Mouse (Mus musculus): ENCODE results near the gene Gnmt. TPM values are rescaled to one million over a fixed set of nuclear protein-coding genes. Genes with fewer than 3 reads are reported as not detected.

Gene Gnmt
- total and polyA plus RNA-seq, 3 experiments: 0.17 TPM; not detected in 2

DNA sequence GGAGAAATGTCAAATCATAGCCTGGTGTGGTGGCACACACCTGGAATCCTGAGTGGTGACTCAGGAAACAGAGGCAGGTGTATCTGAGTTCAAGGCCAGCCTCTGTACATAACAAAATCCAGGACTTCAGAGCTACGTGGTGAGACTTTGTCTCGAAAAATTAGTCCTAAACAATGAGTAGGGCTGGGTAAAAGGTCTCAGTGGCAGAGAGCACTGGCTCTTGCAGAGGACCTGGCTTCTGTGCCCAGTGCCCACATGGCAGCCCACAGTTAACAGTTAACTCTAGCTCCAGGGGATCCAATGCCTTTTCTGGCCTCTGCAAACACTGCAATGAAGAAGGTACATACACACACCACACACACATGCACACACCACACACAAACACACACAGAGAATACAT is 18.8 kb upstream of the Gnmt start:
- Histone ChIP-seq H3K27me3 (ENCODE audit: insufficient read depth, low read length) (no peaks in the 10 kb centered on the region), H3K4me3 (ENCODE audit: low read depth, low read length) (no peak overlapping the region), H3K36me3 (replicated peaks) (peaks cover 70% of the 10 kb centered on the region), H3K9me3 (replicated peaks) (no peaks in the 10 kb centered on the region), H3K4me1 (ENCODE audit: insufficient read depth, low read depth, low read length) (peaks cover 37% of the 10 kb centered on the region)
- DNase-seq (ENCODE audit: low spot score) (no peak), ATAC-seq (ENCODE audit: extremely low read depth, insufficient number of reproducible peaks, low FRiP score, poor library complexity, severe bottlenecking) (no peak)
- TF ChIP-seq GATA2 (IDR thresholded peaks at IDR 0.05; ENCODE audit: borderline replicate concordance, low read depth, low read length) (no peak), CTCF (IDR thresholded peaks at IDR 0.05; ENCODE audit: low read depth, low read length) (no peak), TAL1 (conservative IDR thresholded peaks at IDR 0.05; ENCODE audit: low read depth, low read length) (no peak), GATA1 (IDR thresholded peaks at IDR 0.05; ENCODE audit: borderline replicate concordance, low read length) (no peak), POLR2AphosphoS5 (IDR thresholded peaks at IDR 0.05; ENCODE audit: insufficient replicate concordance, low read depth, low read length) (no peak)

DNA sequence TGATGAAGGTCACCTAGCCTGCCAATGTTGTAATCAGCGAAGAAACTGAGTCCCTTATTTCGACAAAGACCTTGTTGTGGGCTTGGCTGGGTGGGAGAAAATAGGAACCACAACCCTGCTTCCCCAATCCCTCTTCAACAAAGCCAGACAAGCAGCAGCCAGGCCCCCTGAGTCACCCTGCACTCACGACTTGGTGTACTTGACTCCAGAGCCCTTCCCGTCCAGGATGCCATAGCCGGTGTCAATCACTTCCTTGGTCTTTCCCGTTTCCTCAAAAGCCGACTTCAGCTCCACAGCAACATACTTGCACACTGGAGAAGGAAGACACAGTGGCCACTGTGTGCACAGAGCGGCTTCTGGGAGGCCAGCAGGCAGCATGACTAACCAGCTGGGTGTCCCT is 18.3 kb upstream of the Gnmt start:
- TF ChIP-seq TAL1 (conservative IDR thresholded peaks at IDR 0.05; ENCODE audit: low read depth, low read length): no peak
- no peak for TF ChIP-seq GATA2 (IDR thresholded peaks at IDR 0.05; ENCODE audit: borderline replicate concordance, low read depth, low read length)
- TF ChIP-seq CTCF (IDR thresholded peaks at IDR 0.05; ENCODE audit: low read depth, low read length): no peak
- TF ChIP-seq POLR2AphosphoS5 (IDR thresholded peaks at IDR 0.05; ENCODE audit: insufficient replicate concordance, low read depth, low read length): no peak
- no peak for TF ChIP-seq GATA1 (IDR thresholded peaks at IDR 0.05; ENCODE audit: borderline replicate concordance, low read length)
- peaks cover 76% of the 10 kb centered on the region for H3K36me3 ChIP-seq (replicated peaks)
- H3K27me3 ChIP-seq (ENCODE audit: insufficient read depth, low read length): no peaks in the 10 kb centered on the region
- H3K4me3 ChIP-seq (ENCODE audit: low read depth, low read length): no peak overlapping the region
- H3K4me1 ChIP-seq (ENCODE audit: insufficient read depth, low read depth, low read length): peaks cover 33% of the 10 kb centered on the region
- ATAC-seq (ENCODE audit: extremely low read depth, insufficient number of reproducible peaks, low FRiP score, poor library complexity, severe bottlenecking) (no peak), DNase-seq (ENCODE audit: low spot score) (no peak)
- no peaks in the 10 kb centered on the region for H3K9me3 ChIP-seq (replicated peaks)

DNA sequence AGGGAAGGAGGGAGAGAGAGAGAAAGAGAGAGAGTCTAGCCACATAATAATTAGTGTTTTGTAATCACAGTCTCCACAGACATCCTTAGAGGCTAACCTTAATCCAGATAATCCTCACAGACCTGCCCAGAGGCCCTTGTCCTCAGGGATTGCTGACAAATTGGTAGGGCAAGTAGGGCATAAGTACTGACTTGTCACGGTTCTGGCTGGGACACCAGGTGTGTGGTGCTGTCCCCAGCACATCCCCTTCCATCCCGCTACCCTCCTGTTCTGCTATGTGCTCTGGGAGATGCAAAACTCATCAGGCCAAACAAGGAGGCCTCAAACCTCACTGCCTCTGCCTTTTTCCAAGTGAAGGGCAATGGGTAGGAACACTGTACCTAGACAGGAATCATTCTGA is 16.5 kb upstream of the Gnmt start:
- H3K4me3 ChIP-seq (ENCODE audit: low read depth, low read length): no peak overlapping the region
- peaks cover 26% of the 10 kb centered on the region for H3K4me1 ChIP-seq (ENCODE audit: insufficient read depth, low read depth, low read length)
- no peaks in the 10 kb centered on the region for H3K9me3 ChIP-seq (replicated peaks)
- peaks cover 89% of the 10 kb centered on the region for H3K36me3 ChIP-seq (replicated peaks)
- TF ChIP-seq GATA2 (IDR thresholded peaks at IDR 0.05; ENCODE audit: borderline replicate concordance, low read depth, low read length) (no peak), CTCF (IDR thresholded peaks at IDR 0.05; ENCODE audit: low read depth, low read length) (no peak), GATA1 (IDR thresholded peaks at IDR 0.05; ENCODE audit: borderline replicate concordance, low read length) (no peak), TAL1 (conservative IDR thresholded peaks at IDR 0.05; ENCODE audit: low read depth, low read length) (no peak), POLR2AphosphoS5 (IDR thresholded peaks at IDR 0.05; ENCODE audit: insufficient replicate concordance, low read depth, low read length) (no peak)
- DNase-seq (ENCODE audit: low spot score) (no peak), ATAC-seq (ENCODE audit: extremely low read depth, insufficient number of reproducible peaks, low FRiP score, poor library complexity, severe bottlenecking) (no peak)
- no peaks in the 10 kb centered on the region for H3K27me3 ChIP-seq (ENCODE audit: insufficient read depth, low read length)

DNA sequence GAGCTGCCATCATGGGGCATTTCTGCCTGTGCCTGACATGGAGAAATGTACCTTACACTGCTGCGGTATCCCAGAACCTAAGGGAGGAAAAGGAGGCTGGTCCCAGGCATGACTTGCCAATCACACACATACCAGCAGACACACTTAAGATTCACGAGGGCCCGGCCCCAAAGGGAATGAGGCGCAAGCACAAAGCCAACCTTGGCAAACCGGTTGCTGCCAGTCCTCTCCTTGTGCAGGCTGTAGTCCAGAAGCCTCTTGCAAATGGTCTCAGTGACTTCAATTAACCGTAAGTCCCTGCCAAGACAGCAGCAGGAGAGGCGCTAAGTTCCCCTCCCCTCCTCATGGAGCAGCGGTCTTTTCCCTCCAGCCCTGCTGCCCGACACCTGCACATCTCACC is 14.0 kb upstream of the Gnmt start:
- H3K36me3 ChIP-seq (replicated peaks): peaks cover 69% of the 10 kb centered on the region
- no peak for ATAC-seq (ENCODE audit: extremely low read depth, insufficient number of reproducible peaks, low FRiP score, poor library complexity, severe bottlenecking)
- H3K4me1 ChIP-seq (ENCODE audit: insufficient read depth, low read depth, low read length): peaks cover 12% of the 10 kb centered on the region; the same call in 1 of the 2 replicates

DNA sequence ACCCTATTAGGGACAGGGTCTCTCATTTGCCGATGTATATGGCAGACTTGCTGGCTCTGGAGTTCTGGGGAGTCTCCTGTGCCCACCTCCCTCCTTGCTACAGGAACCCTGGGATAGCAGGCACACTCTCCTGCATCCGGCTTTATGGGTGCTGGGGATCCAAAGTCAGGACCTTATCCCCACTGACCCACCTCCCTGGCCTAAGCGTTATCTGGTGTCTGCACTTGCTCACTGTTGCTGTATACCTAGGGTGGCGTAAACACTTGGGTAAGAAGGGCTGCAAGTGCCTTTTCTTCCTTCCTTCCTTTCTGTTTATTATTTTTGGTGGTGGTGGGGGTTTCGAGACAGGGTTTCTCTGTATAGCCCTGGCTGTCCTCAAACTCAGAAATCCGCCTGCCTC is 12.3 kb upstream of the Gnmt start:
- TF ChIP-seq TAL1 (conservative IDR thresholded peaks at IDR 0.05; ENCODE audit: low read depth, low read length): no peak
- no peak for TF ChIP-seq GATA1 (IDR thresholded peaks at IDR 0.05; ENCODE audit: borderline replicate concordance, low read length)
- no peak for TF ChIP-seq POLR2AphosphoS5 (IDR thresholded peaks at IDR 0.05; ENCODE audit: insufficient replicate concordance, low read depth, low read length)
- TF ChIP-seq CTCF (IDR thresholded peaks at IDR 0.05; ENCODE audit: low read depth, low read length): no peak
- TF ChIP-seq GATA2 (IDR thresholded peaks at IDR 0.05; ENCODE audit: borderline replicate concordance, low read depth, low read length): no peak
- peaks cover 4% of the 10 kb centered on the region; the same call in 1 of the 2 replicates for H3K4me1 ChIP-seq (ENCODE audit: insufficient read depth, low read depth, low read length)
- H3K4me3 ChIP-seq (ENCODE audit: low read depth, low read length): no peak overlapping the region
- no peaks in the 10 kb centered on the region for H3K27me3 ChIP-seq (ENCODE audit: insufficient read depth, low read length)
- H3K9me3 ChIP-seq (replicated peaks): no peaks in the 10 kb centered on the region
- peaks cover 68% of the 10 kb centered on the region for H3K36me3 ChIP-seq (replicated peaks)
- no peak for DNase-seq (ENCODE audit: low spot score)
- ATAC-seq (ENCODE audit: extremely low read depth, insufficient number of reproducible peaks, low FRiP score, poor library complexity, severe bottlenecking): no peak

More for the DNA sequence above, 14.0 kb upstream of the Gnmt start:
- TF ChIP-seq TAL1 (conservative IDR thresholded peaks at IDR 0.05; ENCODE audit: low read depth, low read length) (no peak), POLR2AphosphoS5 (IDR thresholded peaks at IDR 0.05; ENCODE audit: insufficient replicate concordance, low read depth, low read length) (no peak), GATA2 (IDR thresholded peaks at IDR 0.05; ENCODE audit: borderline replicate concordance, low read depth, low read length) (no peak), GATA1 (IDR thresholded peaks at IDR 0.05; ENCODE audit: borderline replicate concordance, low read length) (no peak), CTCF (IDR thresholded peaks at IDR 0.05; ENCODE audit: low read depth, low read length) (no peak)
- Histone ChIP-seq H3K4me3 (ENCODE audit: low read depth, low read length) (no peak overlapping the region), H3K9me3 (replicated peaks) (no peaks in the 10 kb centered on the region), H3K27me3 (ENCODE audit: insufficient read depth, low read length) (no peaks in the 10 kb centered on the region)
- DNase-seq (ENCODE audit: low spot score): no peak

DNA sequence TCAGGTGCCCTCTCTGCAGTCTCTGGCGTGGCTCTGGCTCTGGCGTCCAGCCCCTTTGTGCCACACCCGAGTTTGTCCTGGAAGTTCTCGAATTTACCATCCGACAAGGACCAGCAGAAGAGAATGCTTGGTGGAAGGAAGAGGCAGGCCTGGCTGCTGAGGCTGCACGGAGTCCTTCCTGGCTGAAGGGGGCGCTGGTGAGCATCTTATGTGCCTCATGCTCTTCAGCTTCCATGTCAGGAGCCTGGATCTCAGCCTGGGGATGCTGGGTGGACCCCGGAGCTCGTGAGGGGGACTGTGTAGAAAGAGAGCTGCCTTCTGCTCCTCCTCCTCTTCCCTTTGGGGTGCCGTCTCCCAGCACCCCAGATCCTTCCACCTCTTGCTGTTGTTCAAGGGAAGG is 7.2 kb upstream of the Gnmt start:
- ATAC-seq (ENCODE audit: extremely low read depth, insufficient number of reproducible peaks, low FRiP score, poor library complexity, severe bottlenecking) (no peak), DNase-seq (ENCODE audit: low spot score) (no peak)
- Histone ChIP-seq H3K27me3 (ENCODE audit: insufficient read depth, low read length) (no peaks in the 10 kb centered on the region), H3K4me1 (ENCODE audit: insufficient read depth, low read depth, low read length) (peaks cover 2% of the 10 kb centered on the region; the same call in 1 of the 2 replicates), H3K9me3 (replicated peaks) (no peaks in the 10 kb centered on the region), H3K36me3 (replicated peaks) (peaks cover 47% of the 10 kb centered on the region), H3K4me3 (ENCODE audit: low read depth, low read length) (no peak overlapping the region)
- no peak for TF ChIP-seq GATA1 (IDR thresholded peaks at IDR 0.05; ENCODE audit: borderline replicate concordance, low read length)
- peak; percentile 70 for TF ChIP-seq CTCF (IDR thresholded peaks at IDR 0.05; ENCODE audit: low read depth, low read length)
- TF ChIP-seq TAL1 (conservative IDR thresholded peaks at IDR 0.05; ENCODE audit: low read depth, low read length): no peak
